Mouse (Mus musculus) thymus, postnatal 10 days (tissue): ENCODE measurements around the gene Hoxd11.

ENCODE experiments used
- DNase-seq, 2 experiments: peaks; one replicate each; pipeline ENCODE4 v3.0.0; 2021; ENCODE audit warnings: low spot score in 2 of 2

Gene Hoxd11

GRCm38 (mm10) chr2:74678891-74679595, at the start of gene Hoxd11:
Gene Hoxd11 (plus strand): TSS chr2:74679557.
- no peak for DNase-seq

DNA sequence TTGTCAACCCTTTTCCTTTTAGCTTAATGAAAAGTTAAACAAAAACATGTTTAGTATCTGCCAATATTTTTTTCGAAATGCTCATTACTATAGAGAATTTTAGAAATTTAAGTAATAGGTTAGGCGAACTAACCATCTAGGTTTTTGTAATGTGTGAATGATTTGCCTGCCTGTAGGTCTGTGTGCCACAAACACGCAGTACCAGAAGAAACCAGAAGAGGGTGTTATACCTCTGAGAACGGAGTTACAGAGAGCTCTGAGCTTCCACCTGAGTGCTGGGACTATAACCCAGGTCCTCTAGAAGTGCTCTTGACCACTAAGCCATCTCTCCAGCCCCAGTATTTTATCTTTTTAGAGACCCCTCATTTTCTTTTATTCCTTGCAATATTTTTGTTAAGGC, 43.9 kb upstream of the Hoxd11 start:
- no peak for DNase-seq

DNA sequence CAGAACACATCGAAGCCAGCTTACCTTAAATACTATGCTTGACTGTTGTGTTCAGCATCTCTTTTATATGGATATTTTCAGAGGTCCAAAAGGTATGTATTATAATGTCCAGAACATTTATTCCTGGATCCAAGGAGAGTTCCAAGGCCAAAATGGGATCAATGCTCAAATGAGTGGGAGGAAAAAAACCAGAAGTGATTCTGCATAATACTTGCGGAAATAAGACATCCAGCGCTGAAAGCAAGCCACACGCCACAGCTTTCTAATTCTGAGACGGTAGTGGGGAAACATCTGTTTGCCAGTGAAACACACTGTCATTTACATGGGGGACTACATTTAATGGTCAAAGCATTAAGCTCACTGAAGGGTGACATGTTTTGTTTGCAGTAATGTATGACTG, 36.9 kb upstream of the Hoxd11 start:
- no peak for DNase-seq

GRCm38 (mm10) chr2:74645631-74646030, 33.7 kb upstream of the Hoxd11 start:
- no peak for DNase-seq

DNA sequence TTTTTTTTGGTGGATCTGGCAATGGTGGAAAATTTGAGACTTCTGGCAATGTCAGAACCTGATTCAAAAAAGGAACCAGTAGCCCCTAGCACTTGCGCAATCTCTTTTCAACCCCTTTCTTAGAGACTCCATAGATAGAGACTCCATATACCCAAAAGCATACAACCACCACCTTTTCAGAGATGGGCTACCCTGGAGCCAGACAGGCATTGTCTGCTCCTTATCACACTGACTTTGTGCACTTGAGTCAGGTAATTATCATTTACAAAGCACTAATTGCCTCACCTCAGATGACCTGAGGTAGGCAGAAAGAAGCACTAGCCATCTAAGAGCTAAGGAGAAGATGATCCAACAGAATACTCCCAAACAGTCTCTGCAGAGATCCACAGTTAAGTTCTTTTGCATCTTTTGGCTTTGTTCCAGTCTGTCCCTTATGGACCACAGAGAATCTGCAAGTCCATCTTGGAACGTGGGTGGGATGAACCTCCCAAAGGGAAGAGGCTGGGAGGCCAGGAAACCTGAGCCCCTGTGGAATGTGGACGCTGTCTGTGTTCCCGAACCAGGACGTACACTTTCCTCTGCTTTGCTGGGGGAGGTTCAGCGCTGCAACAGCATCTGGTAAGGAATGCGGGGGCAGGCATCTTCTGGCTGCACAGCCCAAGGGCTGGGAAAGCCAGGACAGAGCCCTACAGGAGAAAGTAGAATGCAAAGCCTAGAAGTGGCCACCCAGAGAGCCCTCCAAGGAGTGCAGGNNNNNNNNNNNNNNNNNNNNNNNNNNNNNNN, 32.1 kb upstream of the Hoxd11 start:
- DNase-seq, result no peak

- no peak for DNase-seq
Observed at GRCm38 (mm10) chr2:74652996-74653340, 26.4 kb upstream of the Hoxd11 start.

DNA sequence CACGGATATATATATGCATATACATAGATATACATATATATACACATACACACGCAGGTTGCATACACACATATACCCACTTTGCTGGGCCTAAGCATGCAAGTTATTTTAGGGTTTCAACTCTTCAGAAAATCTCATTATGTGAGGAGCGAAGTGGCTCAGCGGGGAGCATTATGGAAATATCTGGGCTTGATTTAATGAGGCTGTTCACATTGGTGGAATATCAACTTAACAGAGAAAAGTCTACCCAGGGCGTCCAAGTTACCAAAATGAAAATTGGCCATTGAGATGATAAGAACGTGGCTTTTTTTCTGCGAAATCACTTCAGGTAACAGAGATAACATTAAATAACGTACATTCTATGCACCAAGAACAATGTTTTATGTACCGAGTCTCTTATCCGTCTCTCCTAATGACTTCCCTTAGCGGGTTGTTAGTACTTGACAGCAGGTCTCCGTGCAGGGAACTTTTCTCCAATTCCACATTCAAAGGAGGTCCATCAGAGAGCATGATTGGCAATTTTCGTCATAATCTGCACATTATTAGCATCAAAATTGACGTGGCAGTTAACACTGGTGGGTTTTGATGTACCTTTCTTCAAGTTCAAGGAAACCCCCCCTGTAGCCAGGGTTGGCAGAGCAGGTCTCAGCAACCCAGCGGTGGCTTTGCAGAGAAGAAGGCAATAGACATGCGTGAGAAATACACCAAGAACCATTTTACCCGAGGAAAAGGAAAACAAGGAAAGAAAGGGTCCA, 25.4 kb upstream of the Hoxd11 start:
- no peak for DNase-seq

DNA sequence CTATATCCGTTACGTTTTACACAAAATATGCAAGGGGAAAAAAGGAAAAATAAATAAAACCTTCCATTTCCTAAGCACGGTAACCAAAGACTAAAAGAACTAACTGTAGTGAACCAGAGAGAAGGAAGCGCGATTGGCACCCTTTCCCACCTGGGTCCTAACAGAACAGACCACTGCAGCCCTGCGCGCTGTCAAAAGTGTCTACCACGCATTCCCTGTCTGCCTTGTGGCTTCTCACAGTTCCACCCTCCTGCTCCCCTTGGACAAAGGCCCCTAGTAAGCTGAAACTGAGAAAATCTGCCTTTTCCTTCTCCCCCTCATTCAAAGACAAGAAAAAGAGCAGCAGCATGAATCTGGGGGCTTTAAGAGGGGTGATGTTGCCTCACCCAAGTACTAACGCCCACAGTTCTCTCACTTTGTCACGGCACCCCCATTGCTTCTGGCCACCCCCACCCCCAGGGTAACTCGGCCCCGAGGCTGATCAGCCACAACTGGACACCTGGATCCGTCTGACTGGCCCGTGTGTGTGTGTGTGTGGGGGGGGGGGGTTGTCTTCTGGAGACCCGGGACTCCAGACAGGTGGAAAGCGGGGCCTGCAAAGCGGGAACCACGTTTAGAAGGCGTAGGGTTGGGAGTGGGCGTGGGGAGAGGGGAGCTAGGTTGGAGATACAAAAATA, 24.5 kb upstream of the Hoxd11 start:
- no peak for DNase-seq

DNA sequence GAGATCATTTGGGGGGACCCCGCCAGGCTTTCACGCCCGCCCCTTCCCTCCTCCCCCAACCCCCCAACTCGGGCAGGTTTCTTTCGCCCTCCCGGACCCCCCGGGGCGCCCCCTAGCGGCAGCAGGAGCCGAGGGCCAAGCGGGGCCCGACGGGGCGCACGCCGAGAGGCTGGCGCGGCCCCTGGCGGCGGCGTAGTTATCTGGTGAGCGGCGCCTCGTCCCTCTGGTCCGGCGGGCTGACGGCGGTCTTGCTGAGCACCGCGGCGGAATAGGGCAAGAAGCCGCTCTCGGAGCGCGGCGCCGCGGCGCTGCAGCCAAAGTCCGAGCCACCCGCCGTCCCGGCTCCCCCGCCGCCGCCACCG, 24.0 kb upstream of the Hoxd11 start:
- peak in 1 of 2 experiments; percentile 37 for DNase-seq

DNA sequence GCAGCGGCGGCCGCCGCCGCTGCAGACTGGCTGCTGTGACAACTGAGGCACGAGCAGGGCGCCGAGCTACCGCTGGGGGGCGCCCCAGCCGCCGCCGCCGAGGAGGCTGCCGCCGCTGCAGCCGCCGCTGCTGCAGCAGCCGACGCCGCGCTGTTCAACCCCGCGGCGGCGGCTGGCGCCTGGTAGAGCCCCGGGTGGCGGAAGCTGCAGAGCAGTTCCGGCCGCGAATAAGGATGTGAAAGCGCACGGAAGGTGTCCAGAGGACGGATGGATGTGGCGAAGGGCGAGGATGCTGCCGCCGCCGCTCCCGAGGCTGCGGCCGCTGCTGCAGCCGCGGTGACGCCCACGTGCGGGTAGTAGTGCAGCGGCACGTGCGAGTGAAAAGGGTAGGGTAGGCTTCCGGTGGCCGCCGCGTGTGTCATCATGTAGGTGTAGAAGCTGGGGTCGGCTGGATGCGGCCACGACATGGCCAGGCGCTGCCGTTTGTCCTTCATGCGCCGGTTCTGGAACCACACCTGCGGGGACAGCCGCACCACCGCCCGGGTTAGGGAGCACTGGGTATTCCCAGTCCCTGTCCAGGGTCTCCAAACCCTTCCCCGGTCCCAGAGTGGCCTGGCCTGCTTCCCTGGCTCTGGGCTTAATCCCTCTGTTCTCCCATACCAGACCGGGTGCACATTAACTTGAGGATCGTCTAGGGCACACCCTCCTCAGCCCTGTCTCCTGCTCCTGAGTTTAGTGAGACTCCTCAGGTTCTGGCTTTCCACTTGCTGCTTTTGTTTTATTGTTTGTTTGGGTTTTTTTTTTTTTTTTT, 23.3 kb upstream of the Hoxd11 start:
- no peak for DNase-seq

DNA sequence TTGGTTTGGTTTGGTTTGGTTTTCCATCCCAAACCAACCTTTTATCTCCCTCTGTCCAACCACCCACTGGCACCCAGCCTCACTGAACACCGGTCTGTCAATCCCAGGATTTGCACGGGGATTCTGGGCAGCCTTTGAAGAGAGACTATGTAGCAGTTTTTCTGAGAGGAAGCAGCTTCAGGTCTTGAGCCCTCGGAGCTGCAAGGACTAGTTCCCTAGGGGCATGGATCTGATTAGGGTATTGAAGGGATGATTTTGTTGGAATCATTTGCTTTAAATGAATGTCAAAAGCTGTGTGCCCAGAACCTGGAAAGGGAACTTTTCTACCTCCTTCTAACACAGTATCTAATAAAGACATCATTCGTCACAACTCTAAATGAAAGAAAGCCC, 22.7 kb upstream of the Hoxd11 start:
- no peak for DNase-seq

- DNase-seq, result no peak
Observed at GRCm38 (mm10) chr2:74657251-74658023, 21.9 kb upstream of the Hoxd11 start.

DNA sequence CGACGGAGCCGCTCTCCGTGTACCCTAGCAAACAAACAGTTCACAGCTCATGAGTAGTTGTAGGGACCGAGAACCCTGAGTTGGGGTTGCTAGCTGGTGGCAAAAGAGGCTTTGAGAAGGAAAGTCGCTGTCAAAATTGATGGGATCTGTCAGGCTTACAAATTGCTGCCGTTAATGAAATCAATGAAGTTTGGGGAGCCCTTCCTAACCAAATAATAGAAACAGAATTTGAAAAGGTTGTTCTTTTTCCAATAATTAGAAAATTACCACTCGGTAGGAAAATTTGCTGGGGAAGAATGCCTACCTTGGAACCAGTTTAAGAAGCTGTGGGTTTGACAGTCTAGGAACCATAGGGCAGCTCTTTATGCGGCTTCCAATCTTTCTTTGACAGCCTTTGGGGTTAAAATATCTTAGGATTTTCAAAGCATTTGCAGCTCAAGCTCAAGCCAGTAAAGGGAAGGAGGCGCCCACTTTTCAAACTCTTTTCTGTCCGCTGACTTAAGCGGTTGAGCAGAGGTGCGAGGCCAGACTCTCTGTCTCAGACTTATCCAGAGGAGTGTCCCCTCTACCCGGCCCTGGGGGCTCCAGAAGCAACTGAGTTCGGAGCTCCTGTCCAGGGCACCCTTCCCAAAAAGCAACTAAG, 21.2 kb upstream of the Hoxd11 start:
- DNase-seq, result no peak

- DNase-seq, result no peak
Observed at GRCm38 (mm10) chr2:74658667-74659371, 20.5 kb upstream of the Hoxd11 start.

DNA sequence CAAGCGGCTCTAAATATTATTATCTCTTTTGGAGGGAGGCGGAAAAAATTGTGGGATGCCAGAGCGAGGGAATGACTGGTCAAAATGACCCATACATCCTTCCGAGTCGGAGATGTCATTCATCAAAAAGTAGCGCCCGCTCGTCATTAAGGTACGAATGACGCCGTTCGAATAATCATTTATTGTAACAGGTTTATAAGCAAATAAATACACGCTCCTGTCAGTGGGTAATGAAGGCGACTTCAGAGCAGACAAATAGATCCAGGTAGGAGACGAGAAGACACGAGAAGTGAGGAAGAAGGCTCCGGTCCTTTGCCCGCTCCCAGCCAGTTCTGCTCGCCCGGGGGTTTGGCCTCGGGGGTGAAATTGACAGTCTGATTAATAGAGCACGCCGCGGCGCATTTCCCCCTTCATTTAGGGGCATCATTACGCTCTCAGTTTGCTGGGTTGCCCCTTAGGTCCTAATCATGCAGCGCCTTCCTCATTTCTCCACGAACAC, 19.8 kb upstream of the Hoxd11 start, which contains the start of gene Evx2:
TSS of gene Evx2 (minus strand) at position 51 of the 499 bp plus-strand sequence.
- DNase-seq, result no peak

GRCm38 (mm10) chr2:74660421-74661375, 18.7 kb upstream of the Hoxd11 start:
- no peak for DNase-seq

DNA sequence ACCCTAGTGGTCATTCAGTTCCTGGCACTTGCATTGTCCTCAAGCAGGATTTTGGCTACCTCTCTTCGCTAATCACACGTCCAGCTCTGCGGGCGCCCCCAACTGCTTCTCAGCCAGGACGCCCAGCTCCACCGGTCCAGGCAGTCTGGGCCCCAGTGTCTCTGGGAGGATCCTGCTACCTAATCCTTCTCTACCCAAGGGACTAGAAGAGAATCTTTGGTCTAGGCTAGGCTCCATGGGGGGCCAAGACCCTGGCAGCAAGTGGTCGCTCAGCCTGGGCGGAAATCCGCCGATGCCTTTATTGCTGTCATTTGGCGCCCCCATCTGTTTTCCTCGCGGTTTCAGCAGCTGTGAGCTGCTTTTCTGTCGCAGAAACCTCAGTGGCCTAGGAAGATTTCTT, 17.7 kb upstream of the Hoxd11 start:
- DNase-seq, result no peak
